Mouse (Mus musculus) ES-E14 (cell line): ENCODE results near the gene Stx8.

Experiments used
- HCFC1 ChIP-seq: IDR thresholded peaks from 2 replicates; pipeline ENCODE4 v1.6.1; 2012; ENCODE audit warnings: low read length, inconsistent platforms, borderline replicate concordance; ENCODE audit not compliant: insufficient read depth
- MAFK ChIP-seq: IDR thresholded peaks from 2 replicates; pipeline ENCODE4 v1.6.1; 2014; ENCODE audit warnings: mild to moderate bottlenecking, low read depth, low read length, inconsistent platforms; ENCODE audit not compliant: insufficient read depth
- ZC3H11A ChIP-seq: IDR thresholded peaks from 2 replicates; pipeline ENCODE4 v1.6.1; 2012; ENCODE audit warnings: low read depth, mild to moderate bottlenecking, inconsistent platforms, low read length, borderline replicate concordance
- ZNF384 ChIP-seq: IDR thresholded peaks from 2 replicates; pipeline ENCODE4 v1.6.1; 2012; ENCODE audit warnings: low read depth, low read length, inconsistent platforms

DNA sequence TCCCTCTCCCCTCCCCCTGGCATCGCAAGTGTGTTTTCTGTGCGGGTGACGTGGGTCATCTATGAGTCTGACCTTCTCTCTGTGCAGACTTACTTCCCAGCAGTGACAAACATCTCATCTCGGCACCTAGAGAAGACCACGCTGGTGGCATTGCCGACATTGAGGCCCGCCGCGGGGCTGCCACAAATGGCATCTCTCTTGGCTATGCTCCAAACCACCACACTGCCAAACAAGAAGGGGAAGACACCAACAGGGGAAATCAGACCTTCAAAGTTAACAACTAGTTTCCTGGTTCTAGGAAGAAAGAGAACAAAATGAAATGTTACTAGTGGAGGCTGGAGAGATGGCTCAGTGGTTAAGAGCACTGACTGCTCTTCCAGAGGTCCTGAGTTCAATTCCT lies 16.5 kb upstream of the Stx8 start:
- TF ChIP-seq MAFK: no peak
- TF ChIP-seq HCFC1: no peak
- no peak for TF ChIP-seq ZC3H11A
- no peak for TF ChIP-seq ZNF384
